Mouse (Mus musculus) liver, adult (tissue): Measurements from ENCODE around the gene Tjap1.

Source experiments
- GATA4 ChIP-seq: IDR thresholded peaks from 2 replicates; pipeline ENCODE4 v1.6.1; 2014; ENCODE audit warnings: mild to moderate bottlenecking, low read length; ENCODE audit not compliant: insufficient replicate concordance

Gene Tjap1

GRCm38 (mm10) chr17:46265918-46266618 is 16.8 kb downstream of the Tjap1 start:
- no peak for TF ChIP-seq GATA4

GRCm38 (mm10) chr17:46265502-46265901 is 17.3 kb downstream of the Tjap1 start:
- TF ChIP-seq GATA4: no peak

GRCm38 (mm10) chr17:46262201-46262694 is 20.6 kb downstream of the Tjap1 start:
- no peak for TF ChIP-seq GATA4

GRCm38 (mm10) chr17:46259675-46260074 is 23.2 kb downstream of the Tjap1 start:
- TF ChIP-seq GATA4: no peak

- no peak for TF ChIP-seq GATA4
Measured at GRCm38 (mm10) chr17:46258279-46259053, 24.4 kb downstream of the Tjap1 start.

- no peak for TF ChIP-seq GATA4
Measured at GRCm38 (mm10) chr17:46255147-46255546, 27.7 kb downstream of the Tjap1 start.

- no peak for TF ChIP-seq GATA4
Measured at GRCm38 (mm10) chr17:46254106-46254505, 28.7 kb downstream of the Tjap1 start.

- TF ChIP-seq GATA4: no peak
Measured at GRCm38 (mm10) chr17:46253452-46254084, 29.3 kb downstream of the Tjap1 start, which contains the start of gene Lrrc73. Gene Lrrc73 (plus strand): TSS chr17:46253531.

GRCm38 (mm10) chr17:46252571-46253451 is 30.0 kb downstream of the Tjap1 start:
- TF ChIP-seq GATA4: no peak

GRCm38 (mm10) chr17:46251174-46251573 is 31.7 kb downstream of the Tjap1 start:
- no peak for TF ChIP-seq GATA4

GRCm38 (mm10) chr17:46248189-46248522 is 34.7 kb downstream of the Tjap1 start:
- TF ChIP-seq GATA4: no peak

GRCm38 (mm10) chr17:46247512-46248188 is 35.2 kb downstream of the Tjap1 start, which contains the start of the genes Polr1c and Yipf3:
Gene Polr1c (minus strand): TSS chr17:46248054.
Gene Yipf3 (plus strand): TSS chr17:46248080.
- TF ChIP-seq GATA4: peak; percentile 77; the same call in 1 of the 2 replicates

GRCm38 (mm10) chr17:46244579-46244978 is 38.2 kb downstream of the Tjap1 start:
- TF ChIP-seq GATA4: no peak

GRCm38 (mm10) chr17:46243624-46244023 is 39.2 kb downstream of the Tjap1 start:
- no peak for TF ChIP-seq GATA4

- TF ChIP-seq GATA4: no peak
Measured at GRCm38 (mm10) chr17:46242993-46243392, 39.8 kb downstream of the Tjap1 start.

- no peak for TF ChIP-seq GATA4
Measured at GRCm38 (mm10) chr17:46242274-46242673, 40.6 kb downstream of the Tjap1 start.
